Mouse (Mus musculus) forebrain, embryonic 11.5 days (tissue): ENCODE results near the gene Akap9. TPM values are rescaled to one million over a fixed set of nuclear protein-coding genes. Genes with fewer than 3 reads are reported as not detected.
"Not testable (repeated sequence)": the region's sequence is repeated elsewhere in the genome, so short reads cannot be mapped to it uniquely, and the experiment has no call there.

Source experiments
- ATAC-seq: fragments of 200-750 bp; cut with Nextera tagmentation; replicated peaks from 2 replicates; pipeline ENCODE4 v1.8.0; 2017; ENCODE audit warnings: moderate TSS enrichment; ENCODE audit not compliant: low FRiP score
- DNase-seq: peaks from one replicate; pipeline ENCODE4 v3.0.0-alpha.2; 2017; ENCODE audit warnings: low spot score
- H3K27ac ChIP-seq: fragments of 300-500 bp; sonication (generic); 2 replicates; pipeline ENCODE4 v1.5.1; 2014; ENCODE audit warnings: low read depth, low read length
- H3K27me3 ChIP-seq: fragments of 300-500 bp; sonication (generic); 2 replicates; pipeline ENCODE4 v1.6.1; 2014; ENCODE audit warnings: mild to moderate bottlenecking, low read length, mixed read lengths; ENCODE audit not compliant: control insufficient read depth, insufficient read depth
- H3K36me3 ChIP-seq: fragments of 300-500 bp; sonication (generic); 2 replicates; pipeline ENCODE4 v1.6.1; 2014; ENCODE audit warnings: mild to moderate bottlenecking, low read length, moderate library complexity, mixed read lengths; ENCODE audit not compliant: control insufficient read depth, insufficient read depth
- H3K4me1 ChIP-seq: fragments of 300-500 bp; sonication (generic); replicated peaks from 2 replicates; pipeline ENCODE4 v1.6.1; 2014; ENCODE audit warnings: low read length, mixed read lengths; ENCODE audit not compliant: control insufficient read depth, insufficient read depth
- H3K4me2 ChIP-seq: fragments of 300-500 bp; sonication (generic); 2 replicates; pipeline ENCODE4 v1.6.1; 2014; ENCODE audit warnings: low read depth, mild to moderate bottlenecking, low read length, moderate library complexity, mixed read lengths; ENCODE audit not compliant: severe bottlenecking
- H3K4me3 ChIP-seq: fragments of 300-500 bp; sonication (generic); 2 replicates; pipeline ENCODE4 v1.5.1; 2014; ENCODE audit warnings: low read depth, low read length
- H3K9ac ChIP-seq: fragments of 300-500 bp; sonication (generic); 2 replicates; pipeline ENCODE4 v1.6.1; 2014; ENCODE audit warnings: low read length
- H3K9me3 ChIP-seq: fragments of 300-500 bp; sonication (generic); 2 replicates; pipeline ENCODE4 v1.6.1; 2016; ENCODE audit warnings: low read length, mixed read lengths; ENCODE audit not compliant: control insufficient read depth
- WGBS: fragments of 180-500 bp; shearing (Covaris S2); extraction: QIAGEN DNeasy Blood & Tissue Kit; methylation state at CpG from one replicate; pipeline ENCODE4 v1.1.7; 2014; 5-methylcytosine and 5-hydroxymethylcytosine counted together
- polyA plus RNA-seq: library from polyadenylated mRNA; unstranded; fragments of >200 nt; fragmentation: Nextera tagmentation; extraction: Ambion mirVana; gene quantifications from 2 replicates; pipeline ENCODE4 v1.2.1, GENCODE M21; 2014

Akap9 gene
- polyA plus RNA-seq, 1 experiment from 2014 or later = 181 TPM

DNA sequence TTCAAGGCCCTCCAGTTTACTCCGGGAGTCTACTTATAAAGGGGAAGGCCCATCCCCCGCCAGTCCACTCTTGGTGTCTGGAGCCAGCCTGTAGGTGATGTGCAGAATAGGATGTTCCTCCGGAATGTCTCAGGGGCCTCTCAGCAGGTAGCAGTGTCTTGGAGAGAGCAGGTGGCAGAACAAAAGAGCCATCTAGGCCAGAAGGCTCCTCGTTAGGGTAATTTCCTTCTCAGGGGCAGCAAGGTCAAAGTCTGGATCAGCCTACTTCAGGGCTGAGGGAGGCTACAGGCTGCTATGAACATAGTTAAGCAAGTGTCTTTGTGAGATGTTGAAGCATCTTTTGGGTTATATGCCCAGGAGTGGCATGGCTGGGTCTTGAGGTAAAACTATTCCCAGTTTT is 15.3 kb downstream of the Akap9 start:
- H3K4me2 ChIP-seq, DNase-seq, H3K4me1 ChIP-seq, H3K4me3 ChIP-seq, H3K27me3 ChIP-seq, H3K36me3 ChIP-seq, H3K27ac ChIP-seq, ATAC-seq, H3K9ac ChIP-seq, H3K9me3 ChIP-seq: not testable (repeated sequence)
- WGBS = 52% methylated on average over 4 of the region's 4 CpGs

DNA sequence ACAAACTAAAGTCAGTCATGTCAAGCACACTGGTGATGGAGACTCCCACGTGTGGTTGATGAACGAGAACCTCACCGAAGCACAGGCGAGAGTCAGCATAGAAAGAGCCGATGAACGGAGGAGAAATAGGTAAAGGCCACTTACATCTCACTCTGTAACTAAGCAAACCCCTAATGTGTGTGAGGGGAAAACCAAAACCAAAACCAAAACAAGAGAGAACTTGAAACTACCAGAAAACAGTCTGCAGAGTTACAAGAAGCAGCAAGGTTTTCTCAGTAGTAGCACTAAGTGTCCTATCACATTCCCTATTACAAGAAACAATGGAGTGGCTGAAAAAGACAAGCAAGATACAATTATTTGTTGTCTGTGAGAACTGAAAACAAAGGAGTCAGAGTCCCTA is 24.6 kb downstream of the Akap9 start:
- H3K9ac ChIP-seq = no peak overlapping the region
- no peak overlapping the region for H3K4me3 ChIP-seq
- ATAC-seq = no peak
- no peak overlapping the region for H3K27ac ChIP-seq
- no peaks in the 10 kb centered on the region for H3K27me3 ChIP-seq
- WGBS = 95% methylated on average over 6 of the region's 6 CpGs
- H3K4me2 ChIP-seq = no peak overlapping the region
- H3K36me3 ChIP-seq = peaks cover 5% of the 10 kb centered on the region; the same call in 1 of the 2 replicates
- H3K9me3 ChIP-seq = no peaks in the 10 kb centered on the region
- no peaks in the 10 kb centered on the region for H3K4me1 ChIP-seq
- no peak for DNase-seq

DNA sequence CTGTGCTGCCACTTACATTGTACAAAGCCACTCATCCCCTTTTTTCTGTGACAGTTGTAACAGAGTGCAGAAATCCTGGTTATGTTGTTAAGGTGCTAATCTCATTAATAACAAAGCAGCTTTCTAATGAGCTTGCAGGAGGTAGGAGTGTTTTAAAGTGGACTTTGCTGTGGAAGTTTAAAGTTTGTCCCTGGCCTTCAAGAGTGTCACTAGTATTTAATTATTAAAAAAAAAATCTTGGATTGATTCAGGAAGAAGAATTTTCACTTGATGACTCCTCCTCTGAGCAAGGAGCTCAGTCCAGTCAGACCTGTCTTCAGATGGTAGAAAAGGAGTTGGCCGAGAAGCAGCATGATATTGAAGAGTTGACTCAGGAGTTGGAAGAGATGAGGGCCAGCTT is 26.7 kb downstream of the Akap9 start:
- H3K9ac ChIP-seq = no peak overlapping the region
- no peak overlapping the region for H3K4me2 ChIP-seq
- no peak for ATAC-seq
- H3K4me1 ChIP-seq = no peaks in the 10 kb centered on the region
- H3K4me3 ChIP-seq = no peak overlapping the region
- H3K27ac ChIP-seq = no peak overlapping the region
- H3K27me3 ChIP-seq = no peaks in the 10 kb centered on the region
- peaks cover 5% of the 10 kb centered on the region; the same call in 1 of the 2 replicates for H3K36me3 ChIP-seq
- WGBS = 86% methylated on average over 1 of the region's 1 CpGs
- H3K9me3 ChIP-seq = no peaks in the 10 kb centered on the region
- no peak for DNase-seq

DNA sequence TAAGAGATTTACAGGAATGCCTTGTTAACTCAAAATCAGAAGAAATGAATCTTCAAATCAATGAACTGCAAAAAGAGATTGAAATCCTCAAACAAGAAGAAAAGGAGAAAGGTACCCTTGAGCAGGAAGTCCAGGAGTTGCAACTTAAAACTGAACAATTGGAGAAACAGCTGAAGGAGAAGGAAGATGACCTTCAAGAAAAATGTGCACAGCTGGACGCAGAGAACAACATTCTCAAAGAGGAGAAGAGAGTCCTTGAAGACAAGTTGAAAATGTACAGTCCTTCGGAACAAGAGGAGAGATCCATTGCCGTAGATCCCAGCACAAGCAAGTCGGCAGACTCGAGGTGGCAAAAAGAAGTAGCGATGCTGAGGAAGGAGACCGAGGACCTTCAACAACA is 33.4 kb downstream of the Akap9 start:
- no peak overlapping the region for H3K4me2 ChIP-seq
- no peak overlapping the region for H3K9ac ChIP-seq
- no peaks in the 10 kb centered on the region for H3K4me1 ChIP-seq
- peaks cover 5% of the 10 kb centered on the region; the same call in 1 of the 2 replicates for H3K36me3 ChIP-seq
- H3K9me3 ChIP-seq = no peaks in the 10 kb centered on the region
- DNase-seq (no peak), ATAC-seq (no peak)
- H3K27me3 ChIP-seq = no peaks in the 10 kb centered on the region
- H3K4me3 ChIP-seq = no peak overlapping the region
- 94% methylated on average over 7 of the region's 7 CpGs for WGBS
- no peak overlapping the region for H3K27ac ChIP-seq

DNA sequence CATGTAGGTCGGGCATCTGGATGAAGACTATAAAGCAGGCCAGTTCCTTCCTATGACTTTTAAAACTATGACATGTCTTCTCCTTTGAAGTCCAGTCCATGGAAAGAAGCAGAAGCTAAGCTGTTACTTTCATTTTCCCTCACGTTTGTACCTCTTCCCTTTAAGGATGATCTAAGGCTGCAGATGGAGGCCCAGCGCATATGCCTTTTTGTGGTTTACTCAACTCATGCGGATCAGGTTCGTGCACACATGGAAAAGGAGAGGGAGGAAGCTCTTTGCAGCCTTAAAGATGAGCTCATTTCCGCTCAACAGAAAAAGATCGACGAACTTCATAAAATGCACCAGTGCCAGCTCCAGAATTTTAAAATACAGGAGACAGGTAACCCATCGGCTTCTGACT is 40.6 kb downstream of the Akap9 start:
- no peak overlapping the region for H3K9ac ChIP-seq
- H3K27me3 ChIP-seq = no peaks in the 10 kb centered on the region
- 95% methylated on average over 9 of the region's 9 CpGs for WGBS
- no peak for ATAC-seq
- DNase-seq = no peak
- H3K9me3 ChIP-seq = no peaks in the 10 kb centered on the region
- peaks cover 6% of the 10 kb centered on the region; the same call in 1 of the 2 replicates for H3K36me3 ChIP-seq
- H3K27ac ChIP-seq = no peak overlapping the region
- H3K4me3 ChIP-seq = no peak overlapping the region
- H3K4me1 ChIP-seq = no peaks in the 10 kb centered on the region
- H3K4me2 ChIP-seq = no peak overlapping the region

DNA sequence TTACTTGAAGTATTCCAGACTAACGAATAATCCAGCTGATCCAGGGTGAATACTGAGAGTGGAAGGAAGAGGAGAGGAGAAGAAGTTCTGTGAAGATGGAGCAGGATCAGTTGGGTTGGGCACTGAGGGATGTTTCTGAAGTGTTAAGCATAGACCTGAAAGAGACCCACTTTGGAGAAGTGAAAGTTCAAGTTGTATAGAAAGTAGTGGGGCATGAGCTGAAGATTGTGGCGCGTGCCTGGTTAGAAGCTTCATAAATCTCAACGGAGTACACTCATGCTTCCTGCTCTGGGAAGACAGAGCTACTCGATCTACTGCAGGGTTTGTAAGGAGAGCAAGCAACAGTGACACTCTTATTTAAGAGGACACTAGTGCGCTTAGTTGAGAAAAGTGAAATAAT is 41.3 kb downstream of the Akap9 start:
- Histone ChIP-seq H3K27ac (no peak overlapping the region), H3K36me3 (peaks cover 6% of the 10 kb centered on the region; the same call in 1 of the 2 replicates), H3K9ac (no peak overlapping the region), H3K9me3 (no peaks in the 10 kb centered on the region), H3K27me3 (no peaks in the 10 kb centered on the region), H3K4me2 (no peak overlapping the region), H3K4me1 (no peaks in the 10 kb centered on the region), H3K4me3 (no peak overlapping the region)
- ATAC-seq (no peak), DNase-seq (no peak)
- 96% methylated on average over 6 of the region's 6 CpGs for WGBS

DNA sequence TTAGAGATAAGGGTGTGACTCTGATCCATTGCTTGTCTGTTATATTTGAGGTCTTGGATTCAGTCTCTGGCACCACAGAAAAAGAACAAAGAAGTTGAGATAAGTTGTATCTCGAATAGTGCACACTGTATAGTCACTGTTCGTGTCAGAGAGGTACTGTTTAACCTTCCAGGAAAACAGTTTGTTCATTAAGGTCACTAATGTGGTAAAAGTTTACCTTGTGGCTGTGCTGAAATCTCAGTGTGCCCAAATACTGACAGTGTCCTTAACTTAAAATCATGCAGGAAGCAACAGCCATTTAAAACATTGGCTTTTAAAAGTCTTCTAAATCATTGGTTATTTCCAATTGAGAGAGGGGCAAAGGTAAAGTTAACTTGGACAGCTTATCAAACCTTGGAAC is 43.1 kb downstream of the Akap9 start:
- peaks cover 6% of the 10 kb centered on the region; the same call in 1 of the 2 replicates for H3K36me3 ChIP-seq
- no peak overlapping the region for H3K9ac ChIP-seq
- no peak overlapping the region for H3K4me2 ChIP-seq
- WGBS = 93% methylated on average over 2 of the region's 2 CpGs
- H3K9me3 ChIP-seq = no peaks in the 10 kb centered on the region
- no peak overlapping the region for H3K4me3 ChIP-seq
- H3K27ac ChIP-seq = no peak overlapping the region
- H3K4me1 ChIP-seq = no peaks in the 10 kb centered on the region
- no peak for DNase-seq
- H3K27me3 ChIP-seq = no peaks in the 10 kb centered on the region
- no peak for ATAC-seq

DNA sequence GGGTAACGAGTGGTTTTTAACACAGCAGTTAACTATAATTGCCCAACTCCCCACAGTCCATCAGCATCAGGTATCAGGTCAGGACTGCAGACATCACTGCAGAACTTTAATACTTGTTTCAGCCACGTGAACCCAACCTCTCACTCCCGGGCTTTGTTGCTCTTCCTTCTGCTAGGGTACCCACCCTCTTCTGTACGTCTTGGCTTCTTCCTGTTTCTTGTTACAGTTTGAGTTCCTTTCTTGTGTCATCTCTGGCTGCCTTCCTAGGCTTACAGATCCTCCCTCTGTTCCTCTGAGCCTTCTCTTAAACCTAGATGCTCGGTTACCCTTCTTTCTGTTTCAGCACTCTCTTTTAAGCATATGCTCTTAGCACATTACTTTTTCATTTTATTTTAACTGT is 45.9 kb downstream of the Akap9 start:
- H3K27ac ChIP-seq = no peak overlapping the region
- peaks cover 4% of the 10 kb centered on the region; the same call in 1 of the 2 replicates for H3K36me3 ChIP-seq
- no peak overlapping the region for H3K4me3 ChIP-seq
- H3K9me3 ChIP-seq = no peaks in the 10 kb centered on the region
- no peak for DNase-seq
- H3K27me3 ChIP-seq = no peaks in the 10 kb centered on the region
- 86% methylated on average over 5 of the region's 5 CpGs for WGBS
- H3K4me1 ChIP-seq = no peaks in the 10 kb centered on the region
- no peak overlapping the region for H3K4me2 ChIP-seq
- H3K9ac ChIP-seq = no peak overlapping the region
- no peak for ATAC-seq

DNA sequence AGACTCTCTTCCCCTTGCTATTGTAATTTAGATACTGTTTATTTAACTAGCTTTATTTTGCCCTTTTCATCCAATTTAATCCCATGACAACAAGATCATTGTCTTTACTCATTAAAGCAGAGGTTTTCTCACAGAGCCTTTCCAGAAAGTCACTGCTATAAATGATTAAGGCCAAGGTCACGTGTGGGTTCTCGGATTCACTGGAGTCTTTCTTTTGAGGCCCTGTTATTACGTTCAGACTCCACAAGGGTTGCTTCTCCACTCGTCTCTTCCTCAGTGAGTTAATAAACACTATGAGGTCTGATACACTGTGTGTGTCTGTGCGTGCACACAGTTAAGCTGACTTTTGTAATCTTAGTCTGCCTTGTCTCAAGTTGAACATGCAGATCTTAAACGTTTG is 47.0 kb downstream of the Akap9 start:
- Histone ChIP-seq H3K27me3 (no peaks in the 10 kb centered on the region), H3K27ac (no peak overlapping the region), H3K9me3 (no peaks in the 10 kb centered on the region), H3K9ac (no peak overlapping the region), H3K4me2 (no peak overlapping the region), H3K4me1 (no peaks in the 10 kb centered on the region), H3K36me3 (peaks cover 2% of the 10 kb centered on the region; the same call in 1 of the 2 replicates), H3K4me3 (no peak overlapping the region)
- DNase-seq (no peak), ATAC-seq (no peak)
- 80% methylated on average over 6 of the region's 6 CpGs for WGBS
